Mouse (Mus musculus): ENCODE data around the gene Rps6.

DNA sequence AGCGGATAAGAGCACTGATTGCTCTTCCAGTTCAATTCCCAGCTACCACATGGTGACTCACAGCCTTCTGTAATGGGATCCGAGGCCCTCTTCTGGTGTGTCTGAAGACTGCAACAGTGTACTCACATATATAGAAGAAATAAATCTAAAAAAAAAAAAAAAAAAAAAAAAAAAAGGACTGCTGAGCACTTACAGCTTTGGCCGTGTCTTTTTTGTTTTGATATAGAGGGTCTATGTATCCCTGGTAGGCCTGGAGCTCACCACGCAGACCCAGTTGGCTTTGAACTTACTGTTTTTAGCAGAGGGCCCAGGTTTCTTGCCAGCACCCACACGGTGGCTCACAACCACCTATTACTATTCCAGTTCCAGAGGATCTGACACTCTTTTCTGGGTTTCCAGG lies 6.9 kb upstream of the Rps6 start:
- no peak for TF ChIP-seq CTCF (IDR thresholded peaks at IDR 0.05; ENCODE audit: borderline replicate concordance, control insufficient read depth, extremely low read depth, insufficient read depth, low read length, poor library complexity)
- no peak for TF ChIP-seq POLR2A (IDR thresholded peaks at IDR 0.05; ENCODE audit: control insufficient read depth, extremely low read depth, insufficient read depth, low read length, poor library complexity)

All from thymus, adult 2 months (tissue).